ENCODE assay signal across 8 mouse cellular contexts in the genomic region with DNA sequence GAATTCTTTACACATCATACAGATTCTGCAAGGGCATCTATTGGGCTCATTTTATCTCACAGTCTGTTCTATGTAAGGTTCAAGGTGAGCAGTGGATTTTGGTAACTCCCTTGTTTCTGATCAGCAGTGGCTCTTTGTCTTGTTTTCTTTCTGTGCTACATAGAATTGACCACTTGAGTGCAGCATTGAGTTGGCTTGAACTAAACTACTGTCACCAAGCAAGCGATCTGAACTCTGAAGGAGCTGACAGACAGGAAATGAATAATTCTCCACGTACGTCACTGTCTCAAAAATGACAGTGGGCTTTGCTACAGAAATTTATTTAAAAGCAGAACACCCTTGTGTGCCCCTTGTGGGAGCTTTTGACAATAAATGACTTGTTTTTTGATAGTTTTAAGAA.
A peak's percentile ranks its signal among the peaks of the same experiment; 100 is the strongest.
DNase-seq lines count a peak whose midpoint lies in the region; ATAC-seq lines count a peak whose summit lies in the region.

No protein-coding gene starts in this region.

- no peak overlapping the region for H3K9ac ChIP-seq in liver, embryonic 12.5 days

- peak; percentile 39 for DNase-seq in thymus, postnatal 14 days
- DNase-seq in thymus, adult 18-20 months = no peak
- DNase-seq in cerebellum, adult 8-10 months = peak; percentile 20
- DNase-seq in heart, adult 18-20 months = peak; percentile 29 to 54
- DNase-seq in kidney, adult 18-20 months = peak; percentile 4
- DNase-seq in skeletal muscle tissue, adult 2 months (ENCODE audit: low read depth, low spot score) = peak; percentile 7
- DNase-seq in adrenal gland, postnatal 4 days (ENCODE audit: low spot score in 2 of 2) = no peak

- H3K4me3 ChIP-seq in liver, embryonic 12.5 days = no peak overlapping the region

- no peaks in the 10 kb centered on the region for H3K9me3 ChIP-seq in liver, embryonic 12.5 days (replicated peaks)

- peaks cover 10% of the 10 kb centered on the region for H3K4me1 ChIP-seq in liver, embryonic 12.5 days

- H3K27me3 ChIP-seq in liver, embryonic 12.5 days (replicated peaks) = no peaks in the 10 kb centered on the region

- H3K27ac ChIP-seq in liver, embryonic 12.5 days = no peak overlapping the region

- no peaks in the 10 kb centered on the region for H3K36me3 ChIP-seq in liver, embryonic 12.5 days

- 4% methylated on average over 3 of the region's 3 CpGs for WGBS in liver, embryonic 12.5 days (ENCODE audit: insufficient replicate concordance)

- H3K4me2 ChIP-seq in liver, embryonic 12.5 days = peak overlapping the region; percentile 47

- ATAC-seq in liver, embryonic 12.5 days = peak; percentile 51; the same call in 1 of the 2 replicates

Comparison
In these comparisons a context has a peak if more than half of its experiments do, and no peak if none do; other contexts are left out.
1. DNase-seq: peak in thymus, postnatal 14 days (single experiment), cerebellum, adult 8-10 months (single experiment), heart, adult 18-20 months (2 of 2), kidney, adult 18-20 months (single experiment) and skeletal muscle tissue, adult 2 months (single experiment); none in thymus, adult 18-20 months (0 of 2) and adrenal gland, postnatal 4 days (0 of 2).